Mouse (Mus musculus): ENCODE results near the gene Cks1brt. TPM values are rescaled to one million over a fixed set of nuclear protein-coding genes. Genes with fewer than 3 reads are reported as not detected.
"Not testable (repeated sequence)": the region's sequence is repeated elsewhere in the genome, so short reads cannot be mapped to it uniquely, and the experiment has no call there.

Gene Cks1brt
- polyA plus RNA-seq, 1 experiment from 2014 or later = not detected

GRCm38 (mm10) chr8:85132335-85132734 is 19.4 kb upstream of the Cks1brt start:
- H3K27me3 ChIP-seq (replicated peaks; ENCODE audit: control insufficient read depth, insufficient read depth, low read length) = no peaks in the 10 kb centered on the region
- ATAC-seq (ENCODE audit: low read depth) (no peak), DNase-seq (ENCODE audit: low spot score) (no peak)
- no peak overlapping the region for H3K4me3 ChIP-seq (ENCODE audit: low read depth, low read length)
- no peak overlapping the region for H3K4me2 ChIP-seq (ENCODE audit: low read depth, low read length)
- no peaks in the 10 kb centered on the region for H3K4me1 ChIP-seq (ENCODE audit: control insufficient read depth, insufficient read depth, low read length)
- H3K27ac ChIP-seq (replicated peaks; ENCODE audit: low read depth, low read length) = no peak overlapping the region
- 89% methylated on average over 1 of the region's 1 CpGs for WGBS
- no peak overlapping the region for H3K9ac ChIP-seq (ENCODE audit: low read depth, low read length)
- no peaks in the 10 kb centered on the region for H3K36me3 ChIP-seq (ENCODE audit: control insufficient read depth, insufficient read depth, low read length)
- no peaks in the 10 kb centered on the region for H3K9me3 ChIP-seq (ENCODE audit: control insufficient read depth, low read length)

GRCm38 (mm10) chr8:85135690-85136089 is 16.0 kb upstream of the Cks1brt start:
- not testable (repeated sequence) for H3K27ac ChIP-seq (replicated peaks; ENCODE audit: low read depth, low read length); H3K4me1 ChIP-seq (ENCODE audit: control insufficient read depth, insufficient read depth, low read length); DNase-seq (ENCODE audit: low spot score); H3K27me3 ChIP-seq (replicated peaks; ENCODE audit: control insufficient read depth, insufficient read depth, low read length); H3K36me3 ChIP-seq (ENCODE audit: control insufficient read depth, insufficient read depth, low read length); ATAC-seq (ENCODE audit: low read depth); H3K9me3 ChIP-seq (ENCODE audit: control insufficient read depth, low read length); H3K9ac ChIP-seq (ENCODE audit: low read depth, low read length); H3K4me2 ChIP-seq (ENCODE audit: low read depth, low read length); H3K4me3 ChIP-seq (ENCODE audit: low read depth, low read length)
- WGBS = 81% methylated on average over 2 of the region's 2 CpGs

GRCm38 (mm10) chr8:85142516-85142915 is 9.2 kb upstream of the Cks1brt start:
- Histone ChIP-seq H3K9ac (ENCODE audit: low read depth, low read length) (no peak overlapping the region), H3K27ac (replicated peaks; ENCODE audit: low read depth, low read length) (no peak overlapping the region), H3K9me3 (ENCODE audit: control insufficient read depth, low read length) (peaks cover 3% of the 10 kb centered on the region; the same call in 1 of the 2 replicates), H3K4me3 (ENCODE audit: low read depth, low read length) (no peak overlapping the region), H3K4me2 (ENCODE audit: low read depth, low read length) (no peak overlapping the region), H3K27me3 (replicated peaks; ENCODE audit: control insufficient read depth, insufficient read depth, low read length) (no peaks in the 10 kb centered on the region), H3K36me3 (ENCODE audit: control insufficient read depth, insufficient read depth, low read length) (no peaks in the 10 kb centered on the region), H3K4me1 (ENCODE audit: control insufficient read depth, insufficient read depth, low read length) (no peaks in the 10 kb centered on the region)
- peak; percentile 12 for DNase-seq (ENCODE audit: low spot score)
- ATAC-seq (ENCODE audit: low read depth) = no peak
- WGBS = 91% methylated on average over 4 of the region's 4 CpGs

GRCm38 (mm10) chr8:85171291-85171690 is 19.6 kb downstream of the Cks1brt start:
- WGBS = 31% methylated on average over 14 of the region's 14 CpGs
- DNase-seq (ENCODE audit: low spot score) = peak; percentile 44
- ATAC-seq (ENCODE audit: low read depth) = no peak

GRCm38 (mm10) chr8:85175892-85176291 is 24.2 kb downstream of the Cks1brt start:
- ATAC-seq (ENCODE audit: low read depth) (no peak), DNase-seq (ENCODE audit: low spot score) (peak; percentile 29)
- 75% methylated on average over 7 of the region's 7 CpGs for WGBS
- Histone ChIP-seq H3K27ac (replicated peaks; ENCODE audit: low read depth, low read length) (no peak overlapping the region), H3K4me3 (ENCODE audit: low read depth, low read length) (no peak overlapping the region), H3K9ac (ENCODE audit: low read depth, low read length) (no peak overlapping the region), H3K4me1 (ENCODE audit: control insufficient read depth, insufficient read depth, low read length) (no peaks in the 10 kb centered on the region), H3K9me3 (ENCODE audit: control insufficient read depth, low read length) (no peaks in the 10 kb centered on the region), H3K27me3 (replicated peaks; ENCODE audit: control insufficient read depth, insufficient read depth, low read length) (no peaks in the 10 kb centered on the region), H3K4me2 (ENCODE audit: low read depth, low read length) (no peak overlapping the region), H3K36me3 (ENCODE audit: control insufficient read depth, insufficient read depth, low read length) (no peaks in the 10 kb centered on the region)

More at GRCm38 (mm10) chr8:85171291-85171690, 19.6 kb downstream of the Cks1brt start:
- Histone ChIP-seq H3K4me2 (ENCODE audit: low read depth, low read length) (no peak overlapping the region), H3K4me3 (ENCODE audit: low read depth, low read length) (no peak overlapping the region), H3K27ac (replicated peaks; ENCODE audit: low read depth, low read length) (no peak overlapping the region), H3K27me3 (replicated peaks; ENCODE audit: control insufficient read depth, insufficient read depth, low read length) (no peaks in the 10 kb centered on the region), H3K4me1 (ENCODE audit: control insufficient read depth, insufficient read depth, low read length) (no peaks in the 10 kb centered on the region), H3K9ac (ENCODE audit: low read depth, low read length) (no peak overlapping the region), H3K9me3 (ENCODE audit: control insufficient read depth, low read length) (no peaks in the 10 kb centered on the region), H3K36me3 (ENCODE audit: control insufficient read depth, insufficient read depth, low read length) (no peaks in the 10 kb centered on the region)

GRCm38 (mm10) chr8:85192346-85192745 is 40.6 kb downstream of the Cks1brt start:
- no peak overlapping the region for H3K9ac ChIP-seq (ENCODE audit: low read depth, low read length)
- H3K27me3 ChIP-seq (replicated peaks; ENCODE audit: control insufficient read depth, insufficient read depth, low read length) = no peaks in the 10 kb centered on the region
- no peaks in the 10 kb centered on the region for H3K4me1 ChIP-seq (ENCODE audit: control insufficient read depth, insufficient read depth, low read length)
- DNase-seq (ENCODE audit: low spot score) (no peak), ATAC-seq (ENCODE audit: low read depth) (no peak)
- peaks cover 9% of the 10 kb centered on the region for H3K9me3 ChIP-seq (ENCODE audit: control insufficient read depth, low read length)
- no peaks in the 10 kb centered on the region for H3K36me3 ChIP-seq (ENCODE audit: control insufficient read depth, insufficient read depth, low read length)
- no peak overlapping the region for H3K4me2 ChIP-seq (ENCODE audit: low read depth, low read length)
- WGBS = 81% methylated on average over 1 of the region's 1 CpGs
- no peak overlapping the region for H3K27ac ChIP-seq (replicated peaks; ENCODE audit: low read depth, low read length)
- no peak overlapping the region for H3K4me3 ChIP-seq (ENCODE audit: low read depth, low read length)

GRCm38 (mm10) chr8:85220220-85220619 is 68.5 kb downstream of the Cks1brt start:
- Histone ChIP-seq H3K27ac (replicated peaks; ENCODE audit: low read depth, low read length) (no peak overlapping the region), H3K36me3 (ENCODE audit: control insufficient read depth, insufficient read depth, low read length) (no peaks in the 10 kb centered on the region), H3K9ac (ENCODE audit: low read depth, low read length) (no peak overlapping the region), H3K4me3 (ENCODE audit: low read depth, low read length) (no peak overlapping the region), H3K27me3 (replicated peaks; ENCODE audit: control insufficient read depth, insufficient read depth, low read length) (no peaks in the 10 kb centered on the region), H3K4me2 (ENCODE audit: low read depth, low read length) (no peak overlapping the region), H3K4me1 (ENCODE audit: control insufficient read depth, insufficient read depth, low read length) (no peaks in the 10 kb centered on the region), H3K9me3 (ENCODE audit: control insufficient read depth, low read length) (no peaks in the 10 kb centered on the region)
- DNase-seq (ENCODE audit: low spot score) (no peak), ATAC-seq (ENCODE audit: low read depth) (no peak)
- 77% methylated on average over 4 of the region's 4 CpGs for WGBS

GRCm38 (mm10) chr8:85220992-85221391 is 69.3 kb downstream of the Cks1brt start:
- Histone ChIP-seq H3K9me3 (ENCODE audit: control insufficient read depth, low read length) (no peaks in the 10 kb centered on the region), H3K4me3 (ENCODE audit: low read depth, low read length) (no peak overlapping the region), H3K36me3 (ENCODE audit: control insufficient read depth, insufficient read depth, low read length) (no peaks in the 10 kb centered on the region), H3K27me3 (replicated peaks; ENCODE audit: control insufficient read depth, insufficient read depth, low read length) (no peaks in the 10 kb centered on the region), H3K27ac (replicated peaks; ENCODE audit: low read depth, low read length) (no peak overlapping the region), H3K4me2 (ENCODE audit: low read depth, low read length) (no peak overlapping the region), H3K4me1 (ENCODE audit: control insufficient read depth, insufficient read depth, low read length) (no peaks in the 10 kb centered on the region), H3K9ac (ENCODE audit: low read depth, low read length) (no peak overlapping the region)
- DNase-seq (ENCODE audit: low spot score) (peak; percentile 49), ATAC-seq (ENCODE audit: low read depth) (no peak)
- 46% methylated on average over 6 of the region's 6 CpGs for WGBS

Data from embryonic facial prominence, embryonic 14.5 days (tissue).